ENCODE assay signal across 11 mouse cellular contexts in genomic region chr16:17510143-17510542, GRCm38 (mm10). TPM values are rescaled to one million over a fixed set of nuclear protein-coding genes. Genes with fewer than 3 reads are reported as not detected.
DNase-seq lines count a peak whose midpoint lies in the region; ATAC-seq lines count a peak whose summit lies in the region.
"Had no signal": no experiment of that assay in that cellular context is flagged by ENCODE, and none has a peak within 500 bp of the region (broad histone marks: within the 10 kb centered on the region; RNA-seq: fewer than 3 reads in every experiment).

No protein-coding gene starts in this region.

- peaks cover 48% of the 10 kb centered on the region for H3K36me3 ChIP-seq in erythroblast, embryonic 14.5 days (ENCODE audit: control insufficient read depth)
- H3K36me3 ChIP-seq in megakaryocyte, embryonic 14.5 days (replicated peaks; ENCODE audit: low read length): peaks cover 49% of the 10 kb centered on the region
- H3K36me3 ChIP-seq in liver, embryonic 13.5 days: peaks cover 36% of the 10 kb centered on the region
- peaks cover 12% of the 10 kb centered on the region; the same call in 1 of the 2 replicates for H3K36me3 ChIP-seq in stomach, embryonic 16.5 days (ENCODE audit: control insufficient read depth, insufficient read depth, low read length)

- 99% methylated on average over 2 of the region's 2 CpGs for WGBS in liver, embryonic 13.5 days (ENCODE audit: insufficient replicate concordance)
- WGBS in stomach, embryonic 16.5 days: 98% methylated on average over 2 of the region's 2 CpGs

- ATAC-seq in erythroblast, adult 5-6 weeks (replicated peaks; ENCODE audit: low FRiP score, poor library complexity, severe bottlenecking): no peak
- no peak for ATAC-seq in megakaryocyte, adult 5-6 weeks (ENCODE audit: poor library complexity, severe bottlenecking)
- no peak for ATAC-seq in liver, embryonic 13.5 days (ENCODE audit: low read depth)
- ATAC-seq in stomach, embryonic 16.5 days (ENCODE audit: insufficient read depth, low FRiP score): no peak

- peaks cover 39% of the 10 kb centered on the region for H3K4me1 ChIP-seq in erythroblast, embryonic 14.5 days (ENCODE audit: control insufficient read depth)
- H3K4me1 ChIP-seq in megakaryocyte, embryonic 14.5 days: peaks cover 46% of the 10 kb centered on the region
- peaks cover 33% of the 10 kb centered on the region for H3K4me1 ChIP-seq in liver, embryonic 13.5 days (replicated peaks)
- peaks cover 11% of the 10 kb centered on the region for H3K4me1 ChIP-seq in stomach, embryonic 16.5 days (ENCODE audit: control insufficient read depth, insufficient read depth, low read length)

- peak overlapping the region; percentile 75 for H3K9ac ChIP-seq in liver, embryonic 13.5 days
- peak overlapping the region; percentile 91 for H3K9ac ChIP-seq in stomach, embryonic 16.5 days (ENCODE audit: low read length)

- H3K27me3 ChIP-seq in erythroblast, embryonic 14.5 days (ENCODE audit: control insufficient read depth): peaks cover 10% of the 10 kb centered on the region
- peaks cover 11% of the 10 kb centered on the region for H3K27me3 ChIP-seq in megakaryocyte, embryonic 14.5 days (replicated peaks)
- peaks cover 11% of the 10 kb centered on the region for H3K27me3 ChIP-seq in liver, embryonic 13.5 days
- no peaks in the 10 kb centered on the region for H3K27me3 ChIP-seq in stomach, embryonic 16.5 days (ENCODE audit: control insufficient read depth, insufficient read depth, low read length)

- H3K27ac ChIP-seq in liver, embryonic 13.5 days: peak overlapping the region; percentile 56
- H3K27ac ChIP-seq in stomach, embryonic 16.5 days (ENCODE audit: low read length): no peak overlapping the region

- DNase-seq in liver, embryonic 13.5 days: no peak
- DNase-seq in B cell, adult 2 months: no peak
- DNase-seq in c-Kit-positive CD71-positive TER-119-positive erythroid progenitor cells, embryonic 14.5 days (ENCODE audit: low spot score): no peak
- DNase-seq: cerebellum, adult 8-10 months; gastrocnemius, postnatal 36 days; thymus, postnatal 36 days had no signal

- peak overlapping the region; percentile 83 for H3K4me3 ChIP-seq in erythroblast, embryonic 14.5 days (replicated peaks)
- peak overlapping the region; percentile 93 for H3K4me3 ChIP-seq in megakaryocyte, embryonic 14.5 days (replicated peaks)
- peak overlapping the region; percentile 76 for H3K4me3 ChIP-seq in liver, embryonic 13.5 days (replicated peaks)
- H3K4me3 ChIP-seq in stomach, embryonic 16.5 days (replicated peaks; ENCODE audit: low read length): peak overlapping the region; percentile 88; the same call in 1 of the 2 replicates

- H3K9me3 ChIP-seq in erythroblast, embryonic 14.5 days (ENCODE audit: control insufficient read depth, low read length): no peaks in the 10 kb centered on the region
- no peaks in the 10 kb centered on the region for H3K9me3 ChIP-seq in megakaryocyte, embryonic 14.5 days
- H3K9me3 ChIP-seq in liver, embryonic 13.5 days (replicated peaks): no peaks in the 10 kb centered on the region
- H3K9me3 ChIP-seq in stomach, embryonic 16.5 days (replicated peaks; ENCODE audit: control insufficient read depth, low read length): no peaks in the 10 kb centered on the region

- peak overlapping the region; percentile 74 for H3K4me2 ChIP-seq in liver, embryonic 13.5 days
- H3K4me2 ChIP-seq in stomach, embryonic 16.5 days (ENCODE audit: low read depth, low read length): peak overlapping the region; percentile 82

RNA-seq across cellular contexts. Expression of gene Lztr1, which starts 1.7 kb away (rescaled TPM):
- polyA plus RNA-seq in erythroblast, embryonic 14.5 days (2012): 0.59 and 0.78 TPM in 2 replicates
- total RNA-seq in erythroblast, adult 5-6 weeks (2015; ENCODE audit: low replicate concordance): 5.2 and 26.1 TPM in 2 replicates
- 10.3 and 22.4 TPM in 2 replicates for total RNA-seq in erythroblast, adult 5-6 weeks (2017; ENCODE audit: low replicate concordance)
- polyA plus RNA-seq in megakaryocyte, embryonic 14.5 days (2012; ENCODE audit: insufficient read depth, low replicate concordance): 8.5 and 18.4 TPM in 2 replicates
- total RNA-seq in megakaryocyte, adult 5-6 weeks (2015): 19.2 and 27.7 TPM in 2 replicates
- 38.1 and 49.8 TPM in 2 replicates for total RNA-seq in megakaryocyte, adult 5-6 weeks (2017)
- 22.6 and 24.0 TPM in 2 replicates for polyA plus RNA-seq in liver, embryonic 13.5 days (2015; fragmentation: Nextera tagmentation; extraction: Ambion mirVana)
- 89.4 and 90.8 TPM in 2 replicates for polyA plus RNA-seq in stomach, embryonic 16.5 days (2015; fragmentation: Nextera tagmentation; extraction: Ambion mirVana)

RNA-seq across cellular contexts. Expression of gene Aifm3, which starts 20.7 kb away (rescaled TPM):
- not detected in 2 replicates for polyA plus RNA-seq in erythroblast, embryonic 14.5 days (2012)
- total RNA-seq in erythroblast, adult 5-6 weeks (2015; ENCODE audit: low replicate concordance): not detected in 2 replicates
- not detected in 2 replicates for total RNA-seq in erythroblast, adult 5-6 weeks (2017; ENCODE audit: low replicate concordance)
- polyA plus RNA-seq in megakaryocyte, embryonic 14.5 days (2012; ENCODE audit: insufficient read depth, low replicate concordance): 0.03 TPM in 1 of 2 replicates, not detected in the other
- total RNA-seq in megakaryocyte, adult 5-6 weeks (2015): not detected in 2 replicates
- not detected in 2 replicates for total RNA-seq in megakaryocyte, adult 5-6 weeks (2017)
- polyA plus RNA-seq in liver, embryonic 13.5 days (2015; fragmentation: Nextera tagmentation; extraction: Ambion mirVana): 0.76 and 1.2 TPM in 2 replicates
- 2.1 and 3.1 TPM in 2 replicates for polyA plus RNA-seq in stomach, embryonic 16.5 days (2015; fragmentation: Nextera tagmentation; extraction: Ambion mirVana)

RNA-seq across cellular contexts. Expression of gene Thap7, which starts 20.8 kb away (rescaled TPM):
- 13.7 and 15.6 TPM in 2 replicates for polyA plus RNA-seq in erythroblast, embryonic 14.5 days (2012)
- 9.8 and 11.9 TPM in 2 replicates for total RNA-seq in erythroblast, adult 5-6 weeks (2015; ENCODE audit: low replicate concordance)
- total RNA-seq in erythroblast, adult 5-6 weeks (2017; ENCODE audit: low replicate concordance): 3.8 and 7.7 TPM in 2 replicates
- polyA plus RNA-seq in megakaryocyte, embryonic 14.5 days (2012; ENCODE audit: insufficient read depth, low replicate concordance): 163 and 262 TPM in 2 replicates
- 8.9 and 14.9 TPM in 2 replicates for total RNA-seq in megakaryocyte, adult 5-6 weeks (2015)
- 19.1 and 29.2 TPM in 2 replicates for total RNA-seq in megakaryocyte, adult 5-6 weeks (2017)
- 30.1 and 32.0 TPM in 2 replicates for polyA plus RNA-seq in liver, embryonic 13.5 days (2015; fragmentation: Nextera tagmentation; extraction: Ambion mirVana)
- 56.8 and 61.1 TPM in 2 replicates for polyA plus RNA-seq in stomach, embryonic 16.5 days (2015; fragmentation: Nextera tagmentation; extraction: Ambion mirVana)

RNA-seq across cellular contexts. Expression of gene Lrrc74b, which starts 50.9 kb away (rescaled TPM):
- 0.02 TPM in 1 of 2 replicates, not detected in the other for polyA plus RNA-seq in erythroblast, embryonic 14.5 days (2012)
- not detected in 2 replicates for total RNA-seq in erythroblast, adult 5-6 weeks (2015; ENCODE audit: low replicate concordance)
- not detected in 2 replicates for total RNA-seq in erythroblast, adult 5-6 weeks (2017; ENCODE audit: low replicate concordance)
- polyA plus RNA-seq in megakaryocyte, embryonic 14.5 days (2012; ENCODE audit: insufficient read depth, low replicate concordance): not detected in 2 replicates
- not detected in 2 replicates for total RNA-seq in megakaryocyte, adult 5-6 weeks (2015)
- total RNA-seq in megakaryocyte, adult 5-6 weeks (2017): not detected in 2 replicates
- polyA plus RNA-seq in liver, embryonic 13.5 days (2015; fragmentation: Nextera tagmentation; extraction: Ambion mirVana): not detected in 2 replicates
- polyA plus RNA-seq in stomach, embryonic 16.5 days (2015; fragmentation: Nextera tagmentation; extraction: Ambion mirVana): 0.34 and 0.51 TPM in 2 replicates

RNA-seq across cellular contexts. Expression of gene P2rx6, which starts 51.5 kb away (rescaled TPM):
- polyA plus RNA-seq in erythroblast, embryonic 14.5 days (2012): 0.03 TPM in 1 of 2 replicates, not detected in the other
- total RNA-seq in erythroblast, adult 5-6 weeks (2015; ENCODE audit: low replicate concordance): not detected in 2 replicates
- not detected in 2 replicates for total RNA-seq in erythroblast, adult 5-6 weeks (2017; ENCODE audit: low replicate concordance)
- polyA plus RNA-seq in megakaryocyte, embryonic 14.5 days (2012; ENCODE audit: insufficient read depth, low replicate concordance): 2.3 TPM in 1 of 2 replicates, not detected in the other
- not detected in 2 replicates for total RNA-seq in megakaryocyte, adult 5-6 weeks (2015)
- not detected in 2 replicates for total RNA-seq in megakaryocyte, adult 5-6 weeks (2017)
- 0.09 TPM in 1 of 2 replicates, not detected in the other for polyA plus RNA-seq in liver, embryonic 13.5 days (2015; fragmentation: Nextera tagmentation; extraction: Ambion mirVana)
- 1.8 and 2.1 TPM in 2 replicates for polyA plus RNA-seq in stomach, embryonic 16.5 days (2015; fragmentation: Nextera tagmentation; extraction: Ambion mirVana)
